Mouse (Mus musculus) midbrain, embryonic 11.5 days (tissue): ENCODE data around the gene Krtap9-5. TPM values are rescaled to one million over a fixed set of nuclear protein-coding genes. Genes with fewer than 3 reads are reported as not detected.

Experiments used
- ATAC-seq: fragments of 200-750 bp; cut with Nextera tagmentation; 2 replicates; pipeline ENCODE4 v1.8.0; 2017; ENCODE audit warnings: moderate TSS enrichment, moderate library complexity; ENCODE audit not compliant: low FRiP score
- DNase-seq: peaks from one replicate; pipeline ENCODE4 v3.0.0; 2015; ENCODE audit warnings: low spot score; ENCODE audit errors: missing footprints
- H3K27ac ChIP-seq: fragments of 300-500 bp; sonication (generic); 2 replicates; pipeline ENCODE4 v1.5.1; 2014; ENCODE audit warnings: low read depth, low read length
- H3K27me3 ChIP-seq: fragments of 300-500 bp; sonication (generic); 2 replicates; pipeline ENCODE4 v1.6.1; 2014; ENCODE audit warnings: mild to moderate bottlenecking, low read length, moderate library complexity, mixed read lengths; ENCODE audit not compliant: control insufficient read depth, insufficient read depth
- H3K36me3 ChIP-seq: fragments of 300-500 bp; sonication (generic); 2 replicates; pipeline ENCODE4 v1.6.1; 2014; ENCODE audit warnings: mild to moderate bottlenecking, low read length, moderate library complexity, mixed read lengths; ENCODE audit not compliant: control insufficient read depth, insufficient read depth
- H3K4me1 ChIP-seq: fragments of 300-500 bp; sonication (generic); 2 replicates; pipeline ENCODE4 v1.6.1; 2014; ENCODE audit warnings: low read length; ENCODE audit not compliant: control insufficient read depth, insufficient read depth
- H3K4me2 ChIP-seq: fragments of 300-500 bp; sonication (generic); 2 replicates; pipeline ENCODE4 v1.6.1; 2014; ENCODE audit warnings: mild to moderate bottlenecking, moderate library complexity
- H3K4me3 ChIP-seq: fragments of 300-500 bp; sonication (generic); 2 replicates; pipeline ENCODE4 v1.5.1; 2014; ENCODE audit warnings: low read depth, low read length
- H3K9ac ChIP-seq: fragments of 300-500 bp; sonication (generic); 2 replicates; pipeline ENCODE4 v1.6.1; 2014; ENCODE audit warnings: low read length
- H3K9me3 ChIP-seq: fragments of 300-500 bp; sonication (generic); 2 replicates; pipeline ENCODE4 v1.6.1; 2016; ENCODE audit warnings: low read length; ENCODE audit not compliant: control insufficient read depth
- WGBS: fragments of 180-500 bp; shearing (Covaris S2); extraction: QIAGEN DNeasy Blood & Tissue Kit; methylation state at CpG from one replicate; pipeline ENCODE4 v1.1.7; 2014; 5-methylcytosine and 5-hydroxymethylcytosine counted together
- polyA plus RNA-seq: library from polyadenylated mRNA; unstranded; fragments of >200 nt; fragmentation: Nextera tagmentation; extraction: Ambion mirVana; gene quantifications from 2 replicates; pipeline ENCODE4 v1.2.1, GENCODE M21; 2014

Krtap9-5 gene
- polyA plus RNA-seq, result not detected in 2 replicates

- Histone ChIP-seq H3K4me2 (no peak within 1 kb of the TSS), H3K9ac (no peak within 1 kb of the TSS), H3K36me3 (no peaks in the 10 kb centered on the region), H3K9me3 (no peaks in the 10 kb centered on the region), H3K27me3 (no peaks in the 10 kb centered on the region), H3K27ac (peak within 1 kb of the TSS; percentile 51), H3K4me3 (no peak within 1 kb of the TSS), H3K4me1 (no peaks in the 10 kb centered on the region)
- 91% methylated on average over 2 of the region's 2 CpGs for WGBS
- no peak for ATAC-seq
- no peak for DNase-seq
Observed at GRCm38 (mm10) chr11:99948175-99948574, at the start of gene Krtap9-5. Gene Krtap9-5, plus strand, starts transcription at chr11:99948475.

GRCm38 (mm10) chr11:99907620-99908019, 40.7 kb upstream of the Krtap9-5 start, which contains the start of gene Krtap31-1:
Gene Krtap31-1, plus strand, starts transcription at chr11:99907920.
- Histone ChIP-seq H3K9ac (no peak within 1 kb of the TSS), H3K4me1 (no peaks in the 10 kb centered on the region), H3K27me3 (no peaks in the 10 kb centered on the region), H3K9me3 (no peaks in the 10 kb centered on the region), H3K4me2 (no peak within 1 kb of the TSS), H3K27ac (no peak within 1 kb of the TSS), H3K36me3 (no peaks in the 10 kb centered on the region), H3K4me3 (no peak within 1 kb of the TSS)
- ATAC-seq, result no peak
- WGBS, result 80% methylated on average over 2 of the region's 2 CpGs
- no peak for DNase-seq

GRCm38 (mm10) chr11:99914451-99914850, 33.8 kb upstream of the Krtap9-5 start, which contains the start of gene Gm11565:
Gene Gm11565, plus strand, starts transcription at chr11:99914751.
- H3K9me3 ChIP-seq, result no peaks in the 10 kb centered on the region
- H3K36me3 ChIP-seq, result no peaks in the 10 kb centered on the region
- no peak within 1 kb of the TSS for H3K9ac ChIP-seq
- DNase-seq (no peak), ATAC-seq (no peak)
- no peaks in the 10 kb centered on the region for H3K27me3 ChIP-seq
- WGBS, result 87% methylated on average over 3 of the region's 3 CpGs
- no peaks in the 10 kb centered on the region for H3K4me1 ChIP-seq
- H3K4me2 ChIP-seq, result no peak within 1 kb of the TSS
- H3K27ac ChIP-seq, result no peak within 1 kb of the TSS
- H3K4me3 ChIP-seq, result no peak within 1 kb of the TSS

- DNase-seq, result no peak
- no peaks in the 10 kb centered on the region for H3K4me1 ChIP-seq
- no peak within 1 kb of the TSS for H3K27ac ChIP-seq
- no peak for ATAC-seq
- H3K9me3 ChIP-seq, result no peaks in the 10 kb centered on the region
- no peak within 1 kb of the TSS for H3K4me3 ChIP-seq
- H3K4me2 ChIP-seq, result no peak within 1 kb of the TSS
- no peaks in the 10 kb centered on the region for H3K36me3 ChIP-seq
- 86% methylated on average over 1 of the region's 1 CpGs for WGBS
- no peaks in the 10 kb centered on the region for H3K27me3 ChIP-seq
- no peak within 1 kb of the TSS for H3K9ac ChIP-seq
Observed at GRCm38 (mm10) chr11:99935991-99936390, 12.3 kb upstream of the Krtap9-5 start, which contains the start of gene Krtap31-2. Gene Krtap31-2, plus strand, starts transcription at chr11:99936291.

- no peak overlapping the region for H3K4me3 ChIP-seq
- no peak for ATAC-seq
- no peaks in the 10 kb centered on the region for H3K27me3 ChIP-seq
- H3K4me1 ChIP-seq, result no peaks in the 10 kb centered on the region
- no peak overlapping the region for H3K4me2 ChIP-seq
- no peak overlapping the region for H3K9ac ChIP-seq
- no peaks in the 10 kb centered on the region for H3K36me3 ChIP-seq
- no peaks in the 10 kb centered on the region for H3K9me3 ChIP-seq
- 86% methylated on average over 9 of the region's 9 CpGs for WGBS
- no peak overlapping the region for H3K27ac ChIP-seq
- no peak for DNase-seq
Observed at GRCm38 (mm10) chr11:99937751-99938264, 10.5 kb upstream of the Krtap9-5 start.

- H3K4me1 ChIP-seq, result no peaks in the 10 kb centered on the region
- H3K36me3 ChIP-seq, result no peaks in the 10 kb centered on the region
- H3K4me3 ChIP-seq, result no peak overlapping the region
- no peaks in the 10 kb centered on the region for H3K9me3 ChIP-seq
- WGBS, result 51% methylated on average over 6 of the region's 6 CpGs
- no peak for DNase-seq
- ATAC-seq, result no peak
- H3K27ac ChIP-seq, result no peak overlapping the region
- no peaks in the 10 kb centered on the region for H3K27me3 ChIP-seq
- H3K9ac ChIP-seq, result no peak overlapping the region
- no peak overlapping the region for H3K4me2 ChIP-seq
Observed at GRCm38 (mm10) chr11:99964213-99964612, 15.9 kb downstream of the Krtap9-5 start.

GRCm38 (mm10) chr11:99965961-99966360, 17.7 kb downstream of the Krtap9-5 start:
- WGBS, result 82% methylated on average over 2 of the region's 2 CpGs
- Histone ChIP-seq H3K4me3 (no peak overlapping the region), H3K27me3 (no peaks in the 10 kb centered on the region), H3K9ac (no peak overlapping the region), H3K9me3 (no peaks in the 10 kb centered on the region), H3K4me2 (no peak overlapping the region), H3K4me1 (no peaks in the 10 kb centered on the region), H3K36me3 (no peaks in the 10 kb centered on the region), H3K27ac (no peak overlapping the region)
- no peak for ATAC-seq
- DNase-seq, result no peak

GRCm38 (mm10) chr11:99978953-99979352, 30.7 kb downstream of the Krtap9-5 start, which contains the start of gene Krtap29-1:
Gene Krtap29-1, minus strand, starts transcription at chr11:99979053.
- no peaks in the 10 kb centered on the region for H3K27me3 ChIP-seq
- H3K4me3 ChIP-seq, result no peak within 1 kb of the TSS
- no peak for ATAC-seq
- H3K27ac ChIP-seq, result no peak within 1 kb of the TSS
- H3K9me3 ChIP-seq, result no peaks in the 10 kb centered on the region
- H3K36me3 ChIP-seq, result no peaks in the 10 kb centered on the region
- no peak within 1 kb of the TSS for H3K4me2 ChIP-seq
- WGBS, result 74% methylated on average over 5 of the region's 5 CpGs
- DNase-seq, result no peak
- no peak within 1 kb of the TSS for H3K9ac ChIP-seq
- no peaks in the 10 kb centered on the region for H3K4me1 ChIP-seq

GRCm38 (mm10) chr11:99982731-99983130, 34.5 kb downstream of the Krtap9-5 start:
- Histone ChIP-seq H3K4me2 (no peak overlapping the region), H3K27ac (no peak overlapping the region), H3K4me3 (no peak overlapping the region), H3K9ac (no peak overlapping the region), H3K9me3 (no peaks in the 10 kb centered on the region), H3K4me1 (no peaks in the 10 kb centered on the region), H3K36me3 (no peaks in the 10 kb centered on the region), H3K27me3 (no peaks in the 10 kb centered on the region)
- WGBS, result 86% methylated on average over 9 of the region's 9 CpGs
- DNase-seq, result no peak
- no peak for ATAC-seq
